Mouse (Mus musculus): Measurements from ENCODE around the gene Grk5. TPM values are rescaled to one million over a fixed set of nuclear protein-coding genes. Genes with fewer than 3 reads are reported as not detected.
"Not testable (repeated sequence)": the region's sequence is repeated elsewhere in the genome, so short reads cannot be mapped to it uniquely, and the experiment has no call there.

Gene Grk5
- total RNA-seq, 2 experiments from 2014 or later = 6.8 to 9.7 TPM

DNA sequence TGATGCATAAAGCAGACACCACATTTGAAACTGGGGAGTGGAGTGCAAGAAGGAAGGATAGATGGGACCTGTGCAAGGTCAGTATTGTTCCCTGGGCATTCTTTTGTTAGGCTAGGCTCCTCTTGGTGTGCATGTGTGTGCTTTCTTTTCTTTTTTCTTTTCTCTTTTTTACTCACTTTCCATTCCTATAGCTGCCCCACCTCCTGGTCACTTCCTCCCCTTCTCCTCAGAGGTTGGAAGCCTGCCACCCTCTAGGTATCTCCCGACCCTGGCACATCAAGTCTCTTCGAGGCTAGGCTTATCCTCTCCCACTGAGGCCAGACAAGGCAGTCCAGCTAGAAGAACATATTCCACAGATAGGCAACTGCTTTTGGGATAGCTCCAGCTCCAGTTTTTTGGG is 22.1 kb downstream of the Grk5 start:
- DNase-seq = no peak

DNA sequence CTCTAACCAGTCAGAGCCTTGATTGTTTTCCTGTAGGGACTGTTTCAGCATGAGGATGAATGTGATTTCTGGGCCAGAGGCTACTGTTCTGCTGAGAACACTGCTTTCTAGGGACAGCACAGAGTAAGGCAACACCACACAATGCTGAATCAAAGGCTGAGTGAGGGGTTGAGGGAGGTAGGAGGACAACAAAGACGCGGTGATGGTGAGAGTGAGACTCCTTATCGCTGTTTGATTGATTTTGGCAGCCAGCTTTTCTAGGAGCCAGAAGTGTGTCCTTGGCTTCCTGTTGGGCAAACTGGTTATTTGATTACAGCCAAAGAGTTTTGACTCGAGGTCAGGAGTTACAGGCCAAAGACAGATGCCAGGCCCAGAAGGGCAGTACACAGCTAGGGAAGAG is 25.7 kb downstream of the Grk5 start:
- DNase-seq = no peak

DNA sequence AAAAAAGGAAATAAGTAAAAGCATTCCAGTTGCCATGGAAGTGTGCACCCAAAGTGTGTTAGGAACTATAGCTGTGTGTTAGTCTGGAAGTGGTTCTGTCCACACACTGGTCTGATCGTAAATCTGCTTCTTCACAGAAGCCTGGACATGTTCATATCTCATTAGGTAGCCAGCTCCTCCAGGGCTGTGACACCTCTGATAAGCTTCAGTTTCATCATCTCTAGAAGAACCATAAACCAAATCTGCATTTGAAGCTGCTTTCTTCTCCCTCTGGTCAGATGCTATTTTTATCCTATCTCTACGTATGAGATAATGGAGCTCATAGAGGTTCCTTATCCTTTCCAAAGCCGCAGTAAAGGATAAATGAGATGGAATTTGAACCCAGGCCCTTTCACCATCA is 26.3 kb downstream of the Grk5 start:
- DNase-seq = no peak

DNA sequence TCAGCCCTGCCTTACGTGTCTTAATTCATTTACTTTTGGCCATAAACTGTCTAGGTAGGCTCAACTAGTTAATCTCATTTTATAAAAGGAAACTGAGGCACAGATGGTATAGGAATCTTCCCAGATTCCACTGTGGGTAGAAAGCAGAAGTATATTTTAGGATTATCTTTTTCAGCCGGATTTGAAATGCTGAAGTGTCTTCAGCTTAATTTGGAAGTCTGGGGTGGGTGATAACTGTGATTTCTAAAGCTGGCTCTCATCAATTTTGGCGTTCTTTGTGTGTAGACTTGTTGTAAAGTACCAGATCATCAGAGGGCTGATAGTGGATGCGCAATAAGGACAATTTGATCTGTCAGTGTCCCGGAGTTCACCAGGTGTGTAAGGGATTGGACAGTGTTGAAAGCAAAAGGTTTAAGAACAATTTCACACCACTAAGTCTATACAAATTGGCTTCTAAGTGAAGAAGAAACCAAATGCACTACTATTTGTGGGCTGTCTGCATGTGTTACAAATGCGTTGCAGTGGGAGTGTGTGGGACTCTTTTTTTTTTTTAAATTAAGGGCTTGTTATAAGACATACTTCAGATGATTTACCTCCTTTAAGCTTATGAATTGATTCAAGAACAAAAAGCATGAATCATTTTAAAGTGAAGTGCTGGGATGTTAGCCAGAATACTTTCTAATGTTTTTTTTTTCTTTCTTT is 27.5 kb downstream of the Grk5 start:
- DNase-seq = no peak

DNA sequence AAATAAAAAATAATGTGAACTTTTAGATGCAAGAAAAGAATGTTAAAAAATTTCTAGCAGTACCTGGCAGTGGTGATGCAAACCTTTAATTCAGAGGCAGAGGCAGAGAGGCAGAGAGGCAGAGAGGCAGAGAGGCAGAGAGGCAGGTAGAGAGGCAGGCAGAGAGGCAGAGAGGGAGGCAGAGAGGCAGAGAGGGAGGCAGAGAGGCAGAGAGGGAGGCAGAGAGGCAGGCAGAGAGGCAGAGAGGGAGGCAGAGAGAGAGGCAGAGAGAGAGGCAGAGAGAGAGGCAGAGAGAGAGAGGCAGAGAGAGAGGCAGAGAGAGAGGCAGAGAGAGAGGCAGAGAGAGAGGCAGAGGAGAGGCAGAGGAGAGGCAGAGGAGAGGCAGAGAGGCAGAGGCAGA is 35.0 kb downstream of the Grk5 start:
- DNase-seq = not testable (repeated sequence)

DNA sequence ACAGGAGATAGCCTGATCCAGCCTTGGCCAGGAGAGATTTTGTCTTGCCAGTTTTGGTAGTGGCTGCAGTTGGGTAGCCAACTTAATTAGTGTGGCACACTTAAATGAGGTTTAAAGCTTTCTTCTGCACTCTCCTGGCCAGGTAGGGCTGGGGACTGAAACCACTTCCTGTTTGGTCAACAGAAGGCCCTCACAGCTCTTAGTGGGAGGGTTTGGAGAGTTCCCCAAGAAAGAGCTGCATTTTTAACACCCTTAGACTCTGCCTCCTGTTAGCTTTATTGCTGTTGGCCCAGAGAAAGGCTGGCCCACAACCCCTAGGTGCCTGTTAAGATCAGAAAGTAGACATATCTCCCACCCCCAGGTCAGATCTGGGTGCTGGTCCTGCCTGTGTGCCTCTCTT is 45.5 kb downstream of the Grk5 start:
- no peak for DNase-seq

DNA sequence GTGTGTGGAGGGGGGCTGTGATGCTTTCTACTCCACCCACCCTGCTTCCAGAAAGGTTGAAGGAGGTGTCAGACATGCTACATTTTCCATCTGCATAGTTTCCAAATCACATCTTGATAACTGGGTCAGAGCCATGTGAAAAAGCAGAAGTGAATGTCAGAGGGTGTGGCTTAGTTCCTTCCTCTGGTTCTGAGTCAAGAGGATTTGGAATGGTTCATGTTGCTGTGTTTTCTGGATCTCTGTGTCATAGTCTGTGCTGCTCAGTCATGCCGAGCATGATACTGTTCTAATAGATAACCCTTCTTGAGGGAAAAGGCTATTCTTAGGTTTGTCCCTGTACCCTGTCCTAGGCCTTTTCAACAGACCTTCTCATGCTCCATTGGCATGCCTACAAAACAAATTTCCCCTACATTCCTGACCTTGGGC is 50.4 kb downstream of the Grk5 start:
- DNase-seq = no peak

DNA sequence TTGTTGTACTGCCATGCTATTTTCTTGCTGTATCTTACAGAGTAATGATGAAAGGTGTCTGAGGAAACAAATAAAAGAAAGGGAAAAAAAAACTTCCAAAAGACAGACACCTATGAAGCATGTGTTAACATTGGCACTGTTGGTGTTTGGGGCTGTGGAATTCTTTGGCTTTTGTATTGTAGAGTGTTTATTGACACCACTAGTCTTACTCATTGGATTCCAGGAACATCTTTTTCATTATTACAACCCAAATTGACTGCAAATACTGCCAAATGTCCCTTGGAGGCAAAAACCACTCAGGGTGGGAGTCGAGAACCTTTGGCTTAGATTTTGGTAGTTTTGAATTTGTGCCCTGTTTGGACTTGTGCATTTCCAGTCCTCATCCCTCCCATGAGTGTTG is 51.3 kb downstream of the Grk5 start:
- DNase-seq = no peak

DNA sequence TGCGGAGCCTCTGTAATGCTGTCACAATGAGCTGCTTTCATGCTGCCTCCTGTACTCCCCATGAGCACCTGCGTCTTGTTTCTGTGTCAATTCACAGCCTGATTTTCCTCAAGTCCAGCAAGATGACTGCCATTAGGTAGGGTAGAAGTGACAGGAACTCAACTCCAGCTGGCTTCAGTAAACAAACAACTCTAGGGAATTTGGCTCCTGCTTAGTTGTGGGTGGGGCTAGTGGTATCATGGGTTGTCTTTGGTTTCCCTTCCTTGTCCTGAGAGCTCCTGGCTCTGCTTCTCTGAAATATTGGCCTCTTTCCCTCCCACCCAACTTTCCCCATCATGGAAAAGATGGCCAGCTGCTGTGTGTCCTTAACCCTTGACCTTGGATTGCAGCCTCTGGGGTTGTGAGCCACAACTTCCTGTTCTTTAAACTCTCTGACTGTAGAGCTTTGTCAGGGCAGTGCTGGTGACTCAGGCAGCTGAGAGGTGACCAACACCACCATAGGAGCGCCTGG is 56.3 kb downstream of the Grk5 start:
- no peak for DNase-seq

DNA sequence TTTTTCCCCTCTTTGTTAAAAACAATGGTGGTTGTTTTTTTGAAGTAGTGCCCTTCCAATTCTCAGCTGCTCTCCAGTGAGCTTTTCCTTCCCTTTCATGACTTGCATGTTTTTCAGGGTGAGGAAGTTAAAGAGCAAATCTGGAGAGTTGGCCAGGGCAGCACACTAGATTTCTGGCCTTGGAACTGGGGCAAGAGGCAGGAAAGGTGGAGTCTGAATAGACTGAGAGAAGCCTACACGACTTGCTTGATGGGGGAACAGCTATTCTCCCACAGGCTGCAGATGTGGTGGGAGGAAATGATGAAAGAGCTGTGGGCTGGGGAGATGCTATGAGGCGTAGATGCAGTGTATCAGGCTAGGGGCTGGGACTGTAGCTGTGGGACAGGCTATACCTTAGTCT is 57.1 kb downstream of the Grk5 start:
- no peak for DNase-seq

DNA sequence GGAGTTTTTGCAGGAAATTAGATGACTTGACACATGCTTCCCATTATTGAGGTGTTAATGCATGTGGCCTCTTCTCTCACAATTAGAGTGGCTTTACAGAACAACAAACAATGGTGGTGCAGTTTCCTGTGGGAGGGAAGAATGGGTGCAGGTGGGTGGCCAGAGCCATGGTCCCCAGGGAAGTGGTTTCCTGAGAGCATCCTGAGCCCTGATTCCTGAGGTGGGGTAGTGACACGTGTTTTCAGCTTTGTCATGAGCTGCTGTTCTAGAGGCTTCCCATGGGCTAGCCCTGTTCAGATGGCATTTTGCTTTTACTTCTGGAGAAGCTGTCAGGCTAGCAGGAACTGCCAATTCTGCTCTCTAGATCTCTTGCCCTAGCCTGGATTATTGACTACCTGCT is 59.4 kb downstream of the Grk5 start:
- no peak for DNase-seq

DNA sequence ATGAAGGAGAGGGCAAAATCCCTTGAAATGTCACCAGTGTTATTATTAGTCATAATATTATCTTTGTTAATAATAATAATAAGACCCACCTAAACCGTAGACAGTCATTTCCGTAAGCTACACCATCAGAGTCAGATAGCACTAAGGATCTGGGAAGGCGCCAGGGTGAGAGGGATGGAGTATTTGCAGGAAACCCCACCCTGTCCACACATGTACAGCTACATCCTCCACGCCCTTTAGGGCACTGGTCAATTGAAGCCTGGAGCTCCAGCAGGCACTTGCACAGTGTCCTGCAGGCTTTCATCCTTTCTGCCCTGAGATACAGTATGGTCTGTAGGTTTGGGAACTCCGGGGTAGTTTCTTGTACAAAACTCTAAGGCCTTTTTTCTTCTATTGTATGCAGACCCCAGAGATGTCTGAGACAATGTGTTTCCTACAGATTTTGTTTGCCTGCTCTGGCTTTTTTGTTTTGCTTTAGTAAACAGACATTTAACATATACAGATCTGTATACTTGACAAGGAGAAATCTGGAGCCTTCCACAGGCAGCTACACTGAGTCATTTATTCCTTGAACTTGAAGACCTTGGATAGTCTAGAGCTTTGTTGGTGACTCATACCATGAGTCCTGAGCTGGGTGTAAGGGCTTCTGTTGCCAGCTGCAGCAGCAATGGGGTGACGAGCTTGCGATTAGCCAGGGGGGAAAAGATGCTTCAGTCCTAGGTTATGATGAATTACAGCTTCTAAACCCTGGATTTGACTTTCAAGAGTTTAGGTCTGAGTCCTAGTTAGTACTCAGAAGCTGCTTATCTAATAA is 60.7 kb downstream of the Grk5 start:
- DNase-seq = peak; percentile 22

DNA sequence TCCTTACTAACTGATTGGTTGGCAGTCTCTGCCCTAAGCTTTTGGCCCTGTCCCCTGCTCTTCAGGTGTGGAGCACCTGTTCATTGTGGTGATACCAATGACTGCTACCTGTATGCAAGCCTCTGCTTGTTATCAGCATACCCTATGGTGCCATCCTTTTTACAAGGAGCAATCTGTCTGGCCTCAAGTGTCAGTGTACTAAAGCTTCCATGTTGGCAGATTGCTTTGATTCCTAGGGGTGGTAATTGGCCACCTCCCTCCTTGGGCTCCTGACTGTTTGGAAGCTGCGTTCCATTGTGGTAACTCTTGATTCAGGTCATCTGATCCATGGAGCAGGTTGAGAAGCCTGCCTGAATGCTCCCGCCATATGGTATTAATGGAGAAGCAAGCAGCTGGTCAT is 65.6 kb downstream of the Grk5 start:
- DNase-seq = no peak

DNA sequence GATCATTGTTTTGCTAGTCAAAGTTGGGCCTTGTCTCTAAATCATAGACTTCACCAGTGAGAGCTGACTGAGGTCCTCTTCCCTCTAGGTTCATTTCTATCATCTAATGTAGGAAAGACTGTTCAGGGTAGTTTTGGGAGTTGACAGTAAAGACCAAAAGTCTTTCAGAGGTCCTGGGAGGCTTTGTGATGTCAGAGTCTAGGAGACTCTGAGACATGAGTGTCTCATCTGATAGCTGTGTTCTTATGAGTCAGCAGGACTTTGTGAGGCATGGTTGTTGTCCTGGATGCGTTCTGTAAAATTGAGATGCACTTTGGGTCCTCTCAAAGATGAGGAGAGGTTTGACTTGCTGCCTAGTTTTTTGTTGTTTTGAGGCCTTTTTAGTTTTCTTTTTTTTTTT is 66.2 kb downstream of the Grk5 start:
- no peak for DNase-seq

DNA sequence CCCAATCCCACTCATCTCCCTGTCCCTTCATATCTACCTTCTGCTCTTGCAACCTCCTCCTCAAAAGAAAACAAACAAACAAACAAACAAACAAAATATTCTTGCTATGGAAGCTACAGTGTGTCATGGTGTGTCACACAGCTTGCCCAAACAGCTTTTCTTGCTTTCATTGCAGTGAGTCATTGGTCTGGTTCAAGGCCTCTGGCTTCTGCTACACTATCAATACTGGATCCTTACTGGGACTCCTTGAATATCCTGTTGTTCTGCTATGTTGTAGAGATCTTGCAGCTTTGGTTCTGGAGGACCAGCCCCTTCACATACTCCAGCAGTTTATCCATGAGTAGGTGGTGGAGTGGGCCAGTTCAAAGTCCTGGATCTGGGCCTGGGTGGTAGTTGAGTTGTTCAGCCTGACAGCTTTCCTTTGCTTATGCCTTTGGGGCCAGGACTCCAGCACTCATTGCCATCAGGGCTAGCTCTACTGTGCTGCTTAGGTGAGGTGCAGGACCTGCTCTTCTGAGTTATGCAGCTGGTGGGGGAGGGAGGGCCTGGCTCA is 66.7 kb downstream of the Grk5 start:
- no peak for DNase-seq

DNA sequence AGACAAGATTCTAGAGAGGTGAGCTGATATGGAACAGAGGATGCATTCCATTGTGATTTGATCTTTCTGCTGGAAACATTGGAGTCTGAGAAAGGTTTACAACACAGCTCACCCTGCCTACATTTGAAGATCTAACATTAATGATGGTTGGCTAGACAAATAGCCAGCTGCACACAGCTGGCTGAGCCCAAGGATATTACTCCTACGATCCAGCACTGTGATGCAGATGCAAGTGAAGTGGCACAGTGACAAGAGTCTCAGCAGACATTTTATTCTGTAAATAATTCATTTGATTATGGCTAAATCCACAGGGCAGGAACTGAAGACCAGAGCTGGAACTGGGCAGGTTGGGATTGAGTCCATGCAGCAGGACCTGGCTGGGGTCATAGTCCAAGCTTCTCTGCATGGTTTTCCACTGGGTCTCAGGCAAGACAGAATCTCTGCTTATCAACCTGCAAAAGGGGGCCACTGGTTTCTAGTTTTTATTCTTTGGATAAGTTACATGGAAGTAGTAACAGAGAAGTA is 70.2 kb downstream of the Grk5 start:
- no peak for DNase-seq

DNA sequence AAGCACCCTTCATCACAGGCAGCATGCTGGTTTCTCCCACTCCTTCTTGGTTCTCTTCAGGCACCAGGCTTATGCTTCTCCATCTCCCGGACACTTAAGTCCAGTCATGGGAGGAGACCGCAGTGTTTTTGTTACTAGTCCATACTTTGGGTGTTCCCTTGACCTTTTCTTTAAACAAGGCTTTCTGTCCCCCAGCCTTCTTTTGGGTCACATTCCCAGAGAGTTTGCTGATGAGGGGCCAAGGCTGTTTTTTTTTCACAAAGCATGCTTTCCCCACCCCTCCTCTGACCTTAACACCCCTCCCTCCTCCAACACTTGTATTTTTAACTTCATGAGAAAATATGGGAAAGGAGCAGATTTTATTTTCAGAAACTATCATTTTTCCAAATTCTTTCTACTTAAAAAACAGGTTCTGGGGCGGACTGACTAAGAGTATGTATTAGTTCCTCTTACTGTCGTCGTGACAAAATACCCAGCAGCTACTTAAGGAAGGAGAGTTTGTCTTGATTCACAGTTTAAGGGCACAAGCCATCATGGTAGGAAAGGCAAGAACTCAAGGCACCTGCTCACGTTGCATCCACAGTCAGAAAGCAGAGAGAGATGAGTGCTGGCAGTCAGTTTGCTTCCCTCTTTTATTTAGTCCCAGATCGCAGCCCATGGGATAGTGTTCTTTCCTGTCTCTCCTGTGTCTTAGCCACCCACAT is 73.0 kb downstream of the Grk5 start:
- DNase-seq = no peak

DNA sequence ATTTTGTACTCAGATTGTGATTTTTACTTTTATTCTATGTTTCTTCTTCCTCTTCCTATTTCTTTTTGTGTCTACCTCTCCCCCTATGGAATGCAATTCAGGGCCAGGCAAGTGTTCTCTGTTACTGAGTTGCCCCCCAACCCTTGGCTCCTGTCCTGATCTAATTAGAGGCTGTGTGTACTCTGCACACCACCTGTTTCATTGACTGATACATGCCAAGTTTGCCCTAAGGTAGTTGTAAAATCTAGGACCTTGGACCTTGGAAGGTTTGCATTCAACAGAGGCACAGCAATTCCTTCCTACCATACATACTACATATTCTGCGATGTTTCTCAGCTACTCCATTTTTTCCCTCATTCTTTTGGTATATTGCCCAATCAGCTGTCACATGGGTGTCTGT is 78.4 kb downstream of the Grk5 start:
- no peak for DNase-seq

DNA sequence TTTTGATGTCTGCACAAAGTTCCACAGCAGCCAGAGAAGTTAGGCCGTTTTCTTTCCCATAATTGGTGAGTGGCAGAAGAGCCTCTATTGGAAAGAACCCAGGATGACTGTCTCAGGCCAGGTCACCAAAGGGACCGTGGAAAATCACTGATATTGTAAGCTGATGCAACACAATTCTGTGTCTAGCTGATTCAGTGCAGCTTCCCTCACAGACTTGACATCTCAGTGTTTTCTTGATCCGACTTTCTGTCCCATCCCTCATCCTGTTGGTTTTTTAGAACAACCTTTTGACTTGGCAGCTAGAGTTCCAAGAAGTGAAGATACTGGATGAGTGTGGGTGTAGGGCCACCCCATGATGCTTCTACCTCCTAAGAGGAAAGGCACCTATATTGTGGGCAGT is 80.9 kb downstream of the Grk5 start:
- DNase-seq = no peak

DNA sequence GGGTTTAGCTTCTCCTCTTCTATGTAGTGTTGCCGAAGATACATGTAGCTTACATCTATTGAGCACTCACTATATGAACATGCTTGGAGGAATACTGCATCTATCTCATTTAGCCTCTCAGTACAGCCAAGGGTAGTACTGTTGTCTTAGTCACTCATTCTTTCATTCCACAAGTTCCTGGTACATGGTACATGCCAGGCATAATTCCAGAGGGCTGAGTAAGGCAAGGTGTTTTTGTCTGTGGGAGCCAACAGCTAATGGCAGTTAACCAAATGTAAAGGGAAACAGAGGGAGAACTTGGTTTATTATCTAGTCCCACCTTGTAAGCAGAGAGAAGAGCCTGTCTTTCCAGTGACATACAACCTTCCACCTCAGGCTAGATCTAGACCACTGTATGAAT is 82.0 kb downstream of the Grk5 start:
- DNase-seq = no peak

DNA sequence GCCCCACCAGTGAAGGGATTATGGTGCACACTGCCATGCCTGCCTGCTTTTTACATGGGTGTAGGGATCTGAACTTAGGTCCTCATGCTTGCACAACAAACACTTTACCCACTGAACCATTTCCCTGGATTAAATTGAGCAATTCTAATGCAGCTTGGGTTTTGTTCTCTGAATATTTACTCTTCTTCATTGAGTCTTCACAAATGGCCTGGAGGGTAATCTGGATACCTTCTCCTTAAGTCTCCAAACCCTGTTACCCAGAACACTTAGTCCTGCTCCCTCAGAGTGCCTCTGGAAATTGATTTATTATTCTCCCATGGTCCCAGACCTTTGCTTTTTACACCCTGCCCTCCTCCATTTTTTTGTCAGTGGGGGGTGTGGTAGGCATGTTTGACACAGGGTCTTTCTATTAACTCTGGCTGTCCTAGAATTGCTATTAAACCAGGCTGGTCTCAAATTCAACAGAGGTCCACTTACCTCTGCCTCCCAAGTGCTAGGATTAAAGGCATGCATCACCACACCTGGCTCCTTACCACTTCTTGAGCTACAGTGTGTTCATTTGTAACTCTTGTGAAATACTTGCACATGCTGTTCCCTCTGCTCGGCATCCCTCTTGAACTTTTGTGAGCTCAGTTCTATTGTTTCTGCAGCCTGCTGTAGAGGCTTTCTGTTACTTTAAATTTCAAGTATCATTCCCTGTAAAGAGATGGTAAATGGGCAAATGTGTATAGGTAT is 82.9 kb downstream of the Grk5 start:
- DNase-seq = no peak

DNA sequence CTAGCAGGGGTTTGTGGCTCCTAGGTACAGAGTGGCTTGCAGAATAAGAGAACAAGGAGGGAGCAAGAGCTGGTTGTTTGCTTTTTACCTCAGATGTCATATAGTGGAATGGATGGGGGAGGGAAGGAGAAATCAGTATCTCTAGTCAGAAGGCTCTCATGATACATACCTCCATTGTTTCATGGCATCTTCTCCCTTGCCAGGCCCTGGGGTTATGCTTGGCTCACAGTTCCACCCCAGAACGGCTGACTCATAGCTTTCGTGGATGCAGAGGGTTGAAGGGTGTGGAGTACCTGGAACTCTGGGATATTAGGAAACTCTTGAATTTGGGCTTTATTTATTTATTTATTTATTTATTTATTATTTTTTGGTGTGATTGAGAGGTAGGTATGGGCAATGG is 84.0 kb downstream of the Grk5 start:
- DNase-seq = no peak

Data from gastrocnemius, postnatal 10 days (tissue).